Mouse (Mus musculus): Measurements from ENCODE around the gene Cenpb. TPM values are rescaled to one million over a fixed set of nuclear protein-coding genes. Genes with fewer than 3 reads are reported as not detected.
A peak's percentile ranks its signal among the peaks of the same experiment; 100 is the strongest.

Cenpb gene
- total RNA-seq, 2 experiments from 2014 or later, result 106 to 108 TPM

DNA sequence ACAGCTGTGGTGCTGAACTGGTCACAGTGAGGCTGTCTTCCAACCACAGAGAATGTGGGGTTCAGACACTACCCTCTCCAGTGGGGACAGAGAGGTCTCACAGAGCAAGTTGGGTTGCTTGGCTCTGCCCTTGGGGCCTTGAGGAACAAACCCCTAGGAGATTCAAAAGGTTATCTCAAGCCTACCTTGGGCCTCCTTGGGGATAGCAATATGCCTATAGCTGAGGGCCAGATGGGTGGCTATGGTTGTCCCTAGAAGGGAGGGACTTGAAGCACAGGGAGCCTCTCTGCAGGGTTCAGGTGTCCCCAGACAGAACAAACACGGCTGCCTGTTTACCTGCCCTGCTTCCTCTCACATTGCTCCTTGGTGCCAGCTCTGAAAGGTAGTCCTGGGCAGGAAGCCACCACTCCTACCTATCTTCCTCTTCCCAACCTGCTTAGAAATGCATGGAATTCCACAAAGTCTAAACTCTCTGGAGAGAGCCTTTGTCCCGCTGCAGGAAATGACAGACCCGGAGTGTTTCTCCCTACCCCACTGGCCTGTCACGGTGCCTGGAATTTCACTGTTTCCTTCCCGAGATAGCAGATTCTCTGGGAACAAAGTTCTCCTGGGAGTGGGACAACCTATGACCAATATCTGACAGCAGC, 39.9 kb downstream of the Cenpb start:
- DNase-seq (ENCODE audit: low spot score in 2 of 2), result no peak

DNA sequence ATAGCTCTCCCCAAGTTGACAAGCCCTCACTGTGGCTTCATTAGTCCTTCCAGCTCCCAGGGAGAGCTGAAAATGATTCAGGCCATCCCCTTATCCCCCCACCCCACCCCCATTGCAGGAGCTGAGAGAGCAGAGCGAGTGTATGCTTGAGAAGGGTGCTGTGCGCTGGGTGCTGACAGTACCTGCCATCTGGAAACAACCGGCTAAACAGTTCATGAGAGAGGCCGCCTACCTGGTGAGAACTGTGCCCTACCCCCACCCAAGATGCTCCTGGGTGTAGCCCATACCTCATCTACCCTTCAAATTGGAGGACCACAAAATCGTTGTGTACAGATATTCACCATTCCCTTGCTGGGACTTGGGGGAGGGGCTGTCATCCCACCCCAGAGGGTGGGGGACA, 40.6 kb downstream of the Cenpb start:
- no peak for DNase-seq (ENCODE audit: low spot score in 2 of 2)

DNA sequence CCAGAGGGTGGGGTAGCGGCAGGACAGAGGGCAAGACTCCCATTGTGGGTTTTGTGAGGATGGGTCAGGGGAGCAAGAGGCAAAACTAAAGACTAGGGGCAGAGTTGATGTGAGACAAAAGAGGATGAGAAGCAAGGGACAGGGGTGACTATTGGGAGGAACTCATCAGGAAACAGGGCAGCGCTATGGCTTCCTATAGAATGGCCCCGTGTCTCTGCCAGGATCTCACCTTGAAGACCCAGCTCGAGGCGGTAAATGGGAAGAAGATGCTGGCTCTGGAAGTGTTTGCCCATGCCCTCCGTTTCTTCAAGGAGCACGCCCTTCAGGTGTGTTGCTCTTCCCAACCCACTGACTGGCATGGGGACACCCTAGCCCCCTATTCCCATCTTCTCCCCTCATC, 41.1 kb downstream of the Cenpb start:
- DNase-seq (ENCODE audit: low spot score in 2 of 2), result no peak

DNA sequence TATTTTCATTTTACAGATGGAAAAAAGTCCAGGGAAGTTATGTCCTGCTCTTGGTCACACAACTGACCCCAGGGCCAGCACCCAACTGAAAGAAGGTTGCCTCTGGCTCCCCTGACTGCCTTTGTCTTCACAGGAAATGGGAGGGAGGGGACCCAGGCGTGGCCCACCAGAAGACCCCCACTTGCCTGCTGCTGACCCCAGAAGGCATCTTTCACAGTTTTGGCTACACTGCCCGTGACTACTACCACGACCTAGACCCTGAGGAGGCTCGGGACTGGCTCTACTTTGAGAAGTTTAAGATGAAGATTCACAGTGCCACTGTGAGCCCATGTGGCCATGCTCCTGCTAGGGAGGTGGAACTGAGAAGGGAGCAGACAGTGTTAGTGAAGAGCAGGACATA, 41.6 kb downstream of the Cenpb start:
- no peak for DNase-seq (ENCODE audit: low spot score in 2 of 2)

DNA sequence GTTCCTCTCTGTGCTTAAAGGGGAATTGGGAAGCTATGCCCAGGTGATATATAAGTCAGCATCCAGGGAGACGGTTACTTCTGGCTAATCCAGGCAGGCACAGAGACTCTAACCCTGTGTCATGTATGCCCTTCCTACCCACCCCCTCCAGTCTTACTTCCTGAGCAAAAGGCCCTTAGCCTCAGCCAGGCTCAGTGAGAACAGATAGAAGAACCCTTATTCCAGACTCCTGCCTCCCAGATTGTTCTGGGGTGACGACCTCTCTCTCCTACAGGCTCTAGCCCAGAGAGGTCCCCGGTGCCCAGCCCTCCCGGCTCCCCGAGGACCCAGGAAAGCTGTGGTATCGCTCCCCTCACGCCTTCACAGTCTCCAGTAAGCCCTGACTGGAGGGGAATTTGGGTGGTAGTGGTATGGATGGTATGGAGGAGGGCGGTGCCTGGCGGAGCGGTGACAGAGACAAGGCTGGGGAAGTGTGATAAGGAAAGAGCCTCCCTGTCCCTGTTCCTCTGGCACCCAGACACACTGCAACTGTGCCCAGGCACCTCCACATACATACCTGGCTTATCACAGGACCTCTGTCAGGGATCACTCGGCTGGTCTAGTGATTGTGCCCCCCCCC, 44.2 kb downstream of the Cenpb start:
- peak; percentile 0 to 5 for DNase-seq (ENCODE audit: low spot score in 2 of 2)

DNA sequence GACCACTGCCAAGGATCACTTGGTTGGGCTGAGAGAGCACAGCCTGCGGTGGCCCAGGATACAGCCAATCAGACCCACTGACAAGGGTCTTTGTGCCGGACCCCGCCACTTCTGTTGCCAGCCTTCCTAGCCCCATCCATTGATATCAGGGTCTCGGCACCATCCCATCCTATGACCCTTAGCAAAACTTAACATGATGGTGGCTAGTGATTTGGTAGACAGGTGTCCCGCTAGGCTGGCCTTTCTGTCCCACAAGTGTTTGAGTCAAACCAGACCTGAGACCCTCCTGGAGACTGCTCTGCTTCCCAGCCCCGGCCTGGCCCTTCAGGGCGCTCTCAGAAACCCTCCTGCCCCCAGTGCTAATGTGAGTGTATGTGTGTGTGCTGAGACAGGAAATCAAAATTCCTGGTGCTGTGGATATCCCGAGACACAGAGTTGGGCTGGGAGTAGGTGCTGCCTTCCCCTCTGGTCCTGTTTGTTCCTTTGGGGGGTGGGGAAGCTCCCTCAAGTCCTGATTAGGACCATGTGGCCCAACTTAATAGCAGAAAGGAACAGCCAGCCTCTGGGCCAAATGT, 45.0 kb downstream of the Cenpb start:
- peak; percentile 1 to 4 for DNase-seq (ENCODE audit: low spot score in 2 of 2)

DNA sequence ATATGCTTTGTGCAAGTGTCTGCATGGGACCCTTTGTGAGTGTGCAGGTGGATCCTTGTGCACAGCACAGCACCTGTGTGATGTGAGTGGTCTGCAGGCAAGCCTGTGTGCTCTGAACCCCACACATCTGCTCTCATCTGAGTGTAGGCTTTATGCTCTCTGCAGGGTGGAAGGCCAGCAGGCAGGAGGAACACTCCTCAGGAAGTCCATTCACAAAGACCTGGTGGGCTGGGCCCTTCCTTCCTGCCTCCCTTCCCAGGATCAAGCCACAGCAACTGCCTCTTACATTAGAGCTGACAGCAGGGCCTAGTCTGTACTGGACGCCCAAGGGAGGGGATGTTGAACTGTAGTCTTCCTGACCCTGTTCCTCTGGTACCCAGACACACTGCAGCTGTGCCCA, 45.5 kb downstream of the Cenpb start:
- peak; percentile 2 to 7 for DNase-seq (ENCODE audit: low spot score in 2 of 2)

DNA sequence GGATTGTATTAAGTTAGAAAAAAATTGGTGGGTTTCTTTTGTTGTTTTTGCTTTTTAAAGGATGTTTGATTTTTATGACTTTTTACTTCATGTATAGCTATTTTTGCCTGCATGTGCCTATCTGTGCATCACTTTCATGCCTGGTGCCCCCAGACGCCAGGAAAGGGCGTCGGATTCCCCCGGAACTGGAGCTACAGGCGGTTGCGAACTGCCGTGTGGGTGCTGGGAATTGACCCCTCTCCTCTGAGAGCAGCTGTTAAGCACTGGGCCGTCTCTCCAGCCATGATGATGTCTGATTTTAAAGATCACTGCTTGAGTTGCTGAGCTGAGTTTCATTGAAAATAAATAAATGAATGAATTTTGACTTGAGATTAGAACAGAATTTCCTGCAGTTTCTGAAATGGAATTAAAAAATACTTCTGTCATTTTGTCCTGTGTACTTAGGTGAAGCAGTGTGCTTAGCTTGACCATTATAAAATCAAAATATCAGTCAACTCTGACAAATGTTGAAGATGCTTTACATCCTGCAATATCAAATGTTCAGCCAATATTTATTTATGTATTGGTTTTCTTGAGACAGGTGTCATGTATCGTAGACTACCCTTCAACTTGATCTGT, 46.8 kb downstream of the Cenpb start, which contains the start of gene Gm11037:
Gene Gm11037, plus strand, starts transcription at position 568 of the 618 bp plus-strand sequence.
- peak in 1 of 2 experiments; percentile 0 for DNase-seq (ENCODE audit: low spot score in 2 of 2)

DNA sequence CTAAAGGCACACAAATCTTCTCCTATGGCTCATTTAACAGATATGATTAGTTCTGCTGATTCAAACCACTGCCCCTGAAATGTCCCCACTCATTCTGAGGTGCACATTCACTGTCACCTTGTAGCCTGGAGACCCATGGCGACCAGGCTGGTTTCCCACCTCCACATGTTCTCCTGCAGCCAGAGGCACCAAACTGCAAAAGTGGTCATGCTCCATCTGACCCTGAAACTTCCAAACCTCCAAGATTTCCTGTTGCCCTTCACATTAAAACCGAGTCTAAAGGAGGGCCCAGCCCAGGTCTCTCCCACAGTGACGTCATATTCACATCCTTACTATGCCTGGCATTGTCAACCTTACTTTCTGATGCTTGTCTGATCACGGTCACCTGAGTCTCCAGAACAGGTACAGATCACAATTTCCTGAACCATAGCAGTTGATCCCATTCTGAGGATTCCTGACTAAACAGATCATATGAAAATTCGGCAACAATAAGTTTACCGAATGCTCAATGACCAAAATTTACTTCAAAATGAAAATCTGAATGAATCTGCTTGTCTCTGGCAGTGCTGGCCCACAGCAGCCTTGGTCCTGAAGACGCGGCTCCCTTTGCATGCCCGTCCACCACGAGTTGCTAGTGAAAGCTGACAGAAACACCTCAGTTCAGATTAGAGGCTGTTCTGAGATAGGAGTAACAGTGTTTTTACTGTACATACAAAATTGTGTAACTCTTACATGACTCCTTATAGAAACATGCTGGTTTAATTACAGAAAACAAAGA, 47.6 kb downstream of the Cenpb start:
- DNase-seq (ENCODE audit: low spot score in 2 of 2), result peak in 1 of 2 experiments; percentile 0

DNA sequence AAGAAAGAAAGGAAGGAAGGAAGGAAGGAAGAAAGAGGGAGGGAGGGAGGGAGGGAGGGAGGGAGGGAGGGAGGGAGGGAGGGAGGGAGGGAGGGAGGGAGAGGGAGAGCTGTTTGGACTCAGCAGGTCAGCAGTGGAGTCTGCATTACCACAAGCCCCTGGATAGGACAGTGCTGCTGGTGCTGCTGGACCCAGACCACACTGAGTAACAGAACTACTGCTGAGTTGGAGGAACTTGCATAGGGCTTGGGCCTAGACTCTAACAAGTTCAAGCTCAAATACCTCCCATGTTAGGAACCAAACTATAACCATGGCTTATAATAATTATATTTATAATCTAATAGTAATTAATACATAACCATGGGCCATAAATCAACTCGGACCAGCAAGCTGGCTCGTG, 49.0 kb downstream of the Cenpb start:
- DNase-seq (ENCODE audit: low spot score in 2 of 2), result no peak

DNA sequence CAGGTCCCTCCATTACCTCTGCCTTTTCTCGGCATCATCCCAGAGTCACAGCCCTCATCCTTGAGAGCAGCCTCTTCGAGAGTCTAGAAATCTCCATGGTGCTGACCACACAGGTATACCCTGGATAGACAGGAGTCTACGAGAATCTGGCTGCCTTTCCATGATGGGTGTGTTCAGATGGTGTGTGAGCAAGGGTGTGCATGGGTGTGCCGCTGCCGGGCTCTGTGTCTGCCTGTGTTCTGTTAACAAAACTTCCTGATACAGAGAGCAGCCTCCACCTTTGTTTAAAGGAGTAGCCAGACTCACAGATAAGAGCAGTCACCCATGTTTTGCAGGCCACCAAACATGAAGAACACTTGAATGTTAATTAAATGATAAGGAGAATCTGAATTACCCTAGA, 50.0 kb downstream of the Cenpb start:
- no peak for DNase-seq (ENCODE audit: low spot score in 2 of 2)

DNA sequence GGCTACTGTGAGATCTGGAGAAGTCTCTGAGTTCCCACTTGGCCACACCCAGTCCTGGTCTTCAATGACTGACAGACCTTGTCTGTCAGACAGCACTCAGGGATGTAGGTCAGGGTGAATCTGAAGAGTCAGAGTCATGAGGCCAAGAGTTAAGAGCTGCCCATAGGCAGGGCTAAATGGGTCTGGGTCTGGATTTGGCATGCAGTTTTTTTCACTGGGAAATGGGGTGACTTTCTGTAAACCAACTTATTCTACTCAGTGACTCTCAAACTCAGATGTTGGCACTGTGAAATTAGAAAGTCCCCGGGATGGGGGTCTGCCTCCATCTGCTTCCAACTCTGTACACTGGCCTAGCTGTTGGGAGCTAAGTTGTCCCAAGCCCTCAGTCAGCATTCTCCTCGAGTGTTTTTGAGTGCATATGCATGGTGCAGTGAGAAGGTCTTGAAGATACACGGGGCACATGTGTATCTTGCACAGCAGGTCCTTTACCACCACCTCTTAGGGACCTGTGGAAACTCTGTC, 51.2 kb downstream of the Cenpb start:
- no peak for DNase-seq (ENCODE audit: low spot score in 2 of 2)

DNA sequence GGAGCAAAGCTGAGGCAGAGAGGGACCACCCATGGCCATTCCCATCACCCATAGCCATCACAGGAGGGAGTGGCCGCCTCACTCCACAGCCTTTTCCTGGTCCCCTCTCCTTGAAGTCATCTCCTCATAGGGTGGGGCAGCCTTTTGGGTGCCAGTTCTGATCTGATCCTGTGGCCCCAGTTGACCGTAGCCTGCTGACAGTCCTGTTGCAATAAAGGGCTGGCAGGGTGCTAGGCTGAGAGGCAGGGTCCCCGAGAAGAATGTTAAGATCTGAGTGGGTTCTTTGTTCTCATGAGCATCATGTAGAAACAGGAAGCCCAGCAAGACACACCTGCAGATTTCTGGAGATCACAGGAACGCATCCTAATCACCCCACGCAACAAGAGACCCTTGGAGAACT, 51.7 kb downstream of the Cenpb start:
- DNase-seq (ENCODE audit: low spot score in 2 of 2), result peak in 1 of 2 experiments; percentile 6

DNA sequence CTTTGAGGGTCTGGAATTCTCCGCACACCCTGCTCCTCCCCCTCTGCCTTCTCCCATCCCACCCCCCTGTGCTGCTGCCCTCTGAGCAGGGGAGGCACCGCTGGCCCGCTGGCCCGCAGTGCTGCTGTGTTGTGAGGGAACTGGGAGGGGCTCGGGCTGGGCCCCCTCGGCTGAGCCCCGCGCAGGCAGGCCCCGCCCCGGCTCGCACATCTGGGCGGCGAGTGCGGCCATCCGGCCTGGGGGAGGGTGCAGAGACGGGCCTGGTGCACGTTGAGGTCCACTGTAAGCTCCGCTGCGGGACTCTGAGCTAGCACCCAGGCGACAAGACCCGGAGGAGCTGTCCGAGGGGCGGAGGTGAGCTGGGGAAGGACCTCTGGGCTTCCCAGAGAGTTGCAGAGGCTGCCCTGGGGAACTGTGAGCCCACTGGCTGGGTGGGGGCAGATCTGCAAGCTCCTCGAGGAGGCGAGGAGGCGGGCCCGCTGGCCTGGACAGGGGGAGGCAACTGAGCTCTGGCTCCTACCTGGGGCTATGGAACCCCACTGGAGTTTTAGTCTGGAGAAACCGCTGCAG, 52.6 kb downstream of the Cenpb start, which contains the start of gene Hspa12b:
Gene Hspa12b, plus strand, starts transcription at position 120 of the 570 bp plus-strand sequence.
- DNase-seq (ENCODE audit: low spot score in 2 of 2), result peak in 1 of 2 experiments; percentile 14

DNA sequence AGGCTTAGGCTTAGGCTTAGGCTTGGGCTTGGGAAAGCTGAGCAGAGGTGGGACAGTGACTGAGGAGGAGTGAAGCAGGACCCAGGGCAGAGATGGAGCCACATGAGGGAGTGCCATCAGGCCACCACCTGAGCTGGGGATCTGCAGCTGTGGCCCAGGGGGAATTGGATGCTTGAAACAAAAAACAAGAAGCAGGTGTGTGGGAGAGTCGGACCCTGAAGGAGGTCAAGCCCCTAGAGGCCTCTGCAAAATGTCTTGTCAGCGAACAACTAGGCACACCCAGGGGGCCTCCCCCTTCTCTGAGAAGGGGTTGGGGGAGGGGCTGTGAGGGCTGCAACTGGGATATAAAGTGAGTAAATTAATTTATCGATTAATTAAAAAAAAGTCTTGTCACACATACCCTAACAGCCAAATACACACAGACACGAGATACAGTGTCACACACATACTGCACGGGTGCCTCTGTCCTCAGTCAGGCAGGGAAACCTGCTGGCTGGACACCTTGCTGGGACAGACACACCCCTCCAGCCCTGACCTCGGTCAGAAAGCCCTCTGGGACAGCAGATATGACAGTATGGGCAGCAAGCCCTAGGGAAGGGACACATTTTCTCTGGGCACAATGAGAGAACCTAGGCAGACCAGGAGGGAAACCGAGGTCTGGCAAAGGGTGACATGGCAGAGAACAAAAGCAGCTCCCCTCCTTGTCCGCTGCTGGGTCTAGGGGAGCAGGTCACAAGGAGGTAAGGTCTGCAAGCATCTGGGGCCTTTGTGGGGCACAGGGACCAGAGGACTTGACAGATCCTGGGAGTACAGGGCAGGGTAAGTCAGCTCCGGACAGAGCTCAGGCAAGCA, 53.7 kb downstream of the Cenpb start:
- DNase-seq (ENCODE audit: low spot score in 2 of 2), result peak in 1 of 2 experiments; percentile 4

Other genes with a start within 250 kb of the Cenpb start
- gene Gfra4, start 137.0 kb downstream of the Cenpb start, total RNA-seq (2021), result 10 to 100 TPM; 38.7 to 40.0 TPM
- 1 to 10 TPM; 1.1 to 1.4 TPM for gene Adam33, start 116.3 kb downstream of the Cenpb start, total RNA-seq (2021)
- under 1 TPM; 0.50 to 0.51 TPM for gene Siglec1, start 93.3 kb downstream of the Cenpb start, total RNA-seq (2021)
- gene Hspa12b, start 52.8 kb downstream of the Cenpb start, total RNA-seq (2021), result 10 to 100 TPM in 1 of 2 experiments, 1 to 10 TPM in 1; 9.3 to 10.9 TPM
- gene Gm11037, start 46.6 kb downstream of the Cenpb start, total RNA-seq (2021), result not detected
- gene 1700037H04Rik, start 20.0 kb downstream of the Cenpb start, total RNA-seq (2021), result 10 to 100 TPM; 64.4 to 70.0 TPM
- gene Cdc25b, start 6.9 kb upstream of the Cenpb start, total RNA-seq (2021), result 10 to 100 TPM; 19.7 to 27.0 TPM
- gene Spef1, start 7.2 kb upstream of the Cenpb start, total RNA-seq (2021), result 10 to 100 TPM; 21.9 to 22.7 TPM
- 10 to 100 TPM; 21.0 to 22.4 TPM for gene Ap5s1, start 27.0 kb upstream of the Cenpb start, total RNA-seq (2021)
- 1 to 10 TPM; 6.8 to 7.4 TPM for gene Mavs, start 54.0 kb upstream of the Cenpb start, total RNA-seq (2021)
- gene Pank2, start 82.4 kb upstream of the Cenpb start, total RNA-seq (2021), result 10 to 100 TPM; 64.8 to 69.1 TPM
- 10 to 100 TPM; 29.8 to 30.8 TPM for gene Rnf24, start 172.8 kb upstream of the Cenpb start, total RNA-seq (2021)